Mouse (Mus musculus): ENCODE results near the gene Cyp2u1. TPM values are rescaled to one million over a fixed set of nuclear protein-coding genes. Genes with fewer than 3 reads are reported as not detected.

Gene Cyp2u1
- total RNA-seq, 2 experiments from 2014 or later = 15.9 to 17.5 TPM

- DNase-seq (ENCODE audit: extremely low spot score in 1 of 2, low spot score in 1 of 2) = no peak
Observed at GRCm38 (mm10) chr3:131260418-131260817, 42.6 kb downstream of the Cyp2u1 start.

DNA sequence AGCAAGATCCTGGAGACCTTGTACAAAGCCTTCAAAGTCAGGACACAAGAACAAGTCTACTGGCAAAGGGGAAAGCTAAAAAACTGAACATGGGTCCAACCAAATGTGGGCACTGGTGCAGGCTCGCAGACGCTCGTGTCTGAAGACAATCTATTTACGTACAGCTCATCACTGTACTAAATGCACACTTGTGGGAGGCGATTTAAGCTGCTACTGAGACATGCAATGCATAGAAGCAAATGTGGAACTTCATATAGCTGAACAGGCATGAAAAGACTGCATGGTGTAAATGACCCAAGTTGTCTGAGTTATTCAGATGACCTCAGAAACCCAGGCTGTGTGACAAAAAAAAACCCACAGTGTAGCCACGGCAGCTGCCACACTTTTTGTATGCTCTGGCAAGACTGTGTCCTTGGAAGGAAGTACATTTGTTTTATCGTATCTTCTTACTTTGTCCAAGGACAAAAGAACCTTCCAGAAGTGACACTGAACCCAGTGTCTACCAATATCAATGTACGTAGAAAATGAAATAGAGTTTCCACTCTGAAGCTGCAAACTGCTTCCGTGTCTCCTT is 43.5 kb downstream of the Cyp2u1 start:
- DNase-seq (ENCODE audit: extremely low spot score in 1 of 2, low spot score in 1 of 2) = no peak

DNA sequence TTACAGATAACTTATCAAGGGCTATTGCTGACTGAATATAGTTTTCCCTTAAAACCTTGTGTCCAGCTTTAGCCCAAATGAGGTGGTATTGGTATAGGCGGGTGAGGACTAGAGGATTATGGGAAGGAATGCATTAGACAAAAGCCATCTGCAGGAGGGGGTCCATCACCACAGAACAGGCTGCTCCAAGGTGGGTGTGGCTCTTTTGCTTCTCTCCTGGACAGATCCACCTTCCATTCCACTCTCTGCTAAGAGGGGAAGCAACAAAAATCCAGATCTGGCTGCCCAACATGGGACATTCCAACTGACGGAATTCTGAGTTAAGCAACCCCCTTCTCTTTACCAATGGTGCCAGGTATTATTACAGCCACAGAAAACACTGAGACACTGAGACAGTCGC is 44.1 kb downstream of the Cyp2u1 start:
- no peak for DNase-seq (ENCODE audit: extremely low spot score in 1 of 2, low spot score in 1 of 2)

GRCm38 (mm10) chr3:131255399-131255981 is 47.5 kb downstream of the Cyp2u1 start:
- DNase-seq (ENCODE audit: extremely low spot score in 1 of 2, low spot score in 1 of 2) = no peak

DNA sequence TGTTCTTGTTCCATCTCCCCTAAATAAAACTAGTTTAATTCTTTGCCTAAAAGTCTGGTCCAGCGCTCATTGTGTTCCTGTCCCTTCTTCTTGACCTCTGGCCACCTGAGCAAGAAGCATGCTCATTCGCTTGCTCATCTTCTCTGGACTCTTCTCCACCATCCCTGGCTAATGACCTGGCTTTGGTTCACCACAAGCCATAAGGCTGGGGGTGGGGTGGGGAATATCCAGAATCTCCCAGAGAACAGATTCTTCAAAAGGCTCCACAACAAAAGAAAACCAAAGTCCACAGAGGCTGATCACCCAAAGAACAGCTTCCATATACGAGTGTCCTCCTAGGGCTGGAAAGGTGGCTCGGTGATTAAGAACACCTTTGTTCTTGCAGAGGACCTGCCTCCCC is 48.0 kb downstream of the Cyp2u1 start:
- no peak for DNase-seq (ENCODE audit: extremely low spot score in 1 of 2, low spot score in 1 of 2)

GRCm38 (mm10) chr3:131251601-131252000 is 51.4 kb downstream of the Cyp2u1 start:
- DNase-seq (ENCODE audit: extremely low spot score in 1 of 2, low spot score in 1 of 2) = no peak

DNA sequence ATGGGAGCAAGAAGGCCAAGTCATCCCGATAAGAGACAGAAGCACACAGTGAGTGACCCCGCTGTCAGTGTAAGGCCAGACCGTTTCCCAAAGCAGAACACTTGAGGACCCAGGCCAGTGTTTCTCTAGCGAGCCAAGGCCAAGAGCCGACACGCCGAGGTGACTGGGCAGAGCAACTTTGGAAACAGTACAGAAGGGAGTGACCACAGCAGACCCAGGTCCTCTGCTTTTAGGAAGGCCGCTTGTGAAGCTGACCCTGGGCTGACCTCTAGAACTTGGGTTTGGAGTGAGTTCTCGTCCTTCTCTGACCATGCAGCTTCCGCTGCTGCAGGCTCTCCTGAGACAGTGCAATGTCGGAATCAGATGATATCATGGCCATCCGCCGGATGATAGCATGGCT is 52.0 kb downstream of the Cyp2u1 start:
- DNase-seq (ENCODE audit: extremely low spot score in 1 of 2, low spot score in 1 of 2) = no peak

- no peak for DNase-seq (ENCODE audit: extremely low spot score in 1 of 2, low spot score in 1 of 2)
Observed at GRCm38 (mm10) chr3:131250283-131250682, 52.7 kb downstream of the Cyp2u1 start.

- no peak for DNase-seq (ENCODE audit: extremely low spot score in 1 of 2, low spot score in 1 of 2)
Observed at GRCm38 (mm10) chr3:131248444-131248843, 54.6 kb downstream of the Cyp2u1 start.

DNA sequence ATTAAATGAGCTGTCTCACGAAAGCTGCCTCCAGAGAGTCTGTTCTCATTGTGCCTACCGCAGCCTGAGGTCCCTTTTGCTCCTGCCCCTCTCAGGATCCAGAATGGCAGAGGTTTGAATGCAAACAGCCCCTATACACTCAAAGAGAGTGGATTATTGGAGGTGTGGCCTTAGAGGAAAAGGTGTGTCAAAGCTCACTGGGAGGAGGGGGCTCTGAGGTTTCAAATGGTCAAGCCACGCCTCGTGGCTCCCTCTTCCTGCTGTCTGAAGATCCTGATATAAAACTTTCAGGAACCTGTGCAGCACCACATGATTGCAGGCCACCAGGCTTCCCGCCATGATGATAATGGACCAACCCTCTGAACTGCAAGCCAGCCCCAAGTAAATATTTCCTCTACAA is 55.2 kb downstream of the Cyp2u1 start:
- DNase-seq (ENCODE audit: extremely low spot score in 1 of 2, low spot score in 1 of 2) = no peak

DNA sequence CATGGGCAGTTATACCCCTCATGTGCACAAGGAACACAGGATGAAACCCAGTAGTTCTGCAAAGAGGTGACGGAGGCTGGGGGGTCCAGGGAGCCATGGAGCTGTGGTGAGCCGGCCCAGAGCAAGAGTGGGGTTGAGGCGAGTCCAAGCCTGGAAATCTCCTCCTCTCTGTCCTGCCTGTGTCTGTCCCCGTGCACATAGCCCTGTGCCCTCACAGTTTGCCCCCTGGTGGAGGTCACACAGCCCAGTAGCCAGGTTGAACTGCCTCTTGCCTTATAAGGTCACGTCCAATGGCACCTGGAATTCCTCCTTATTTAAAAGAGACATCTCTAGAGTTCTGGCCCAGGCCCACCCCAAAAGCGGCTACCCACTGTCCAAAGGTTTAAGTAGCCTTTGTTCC is 55.6 kb downstream of the Cyp2u1 start:
- no peak for DNase-seq (ENCODE audit: extremely low spot score in 1 of 2, low spot score in 1 of 2)

DNA sequence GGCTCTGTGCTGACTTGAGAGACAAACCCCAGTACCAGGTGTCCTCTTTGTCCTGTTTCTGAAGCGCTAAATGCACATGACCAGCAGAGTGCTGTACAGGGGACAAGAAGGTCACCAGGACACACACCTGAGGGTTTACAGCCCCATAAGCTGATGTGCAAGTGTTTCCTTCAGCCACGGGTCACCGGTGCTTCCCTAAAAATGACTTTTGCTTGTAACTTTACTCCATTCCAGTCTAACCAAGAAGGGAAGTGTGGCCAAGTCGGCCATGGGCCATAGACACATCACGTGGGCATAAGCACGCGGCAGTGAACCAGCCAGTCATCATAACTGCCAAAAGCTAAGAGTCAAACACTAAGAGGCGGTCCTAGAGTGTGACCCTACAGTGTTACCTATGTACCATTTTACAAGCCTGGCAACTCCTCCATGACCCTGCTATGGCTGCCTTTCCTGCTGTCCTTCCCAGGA is 56.4 kb downstream of the Cyp2u1 start:
- DNase-seq (ENCODE audit: extremely low spot score in 1 of 2, low spot score in 1 of 2) = no peak

DNA sequence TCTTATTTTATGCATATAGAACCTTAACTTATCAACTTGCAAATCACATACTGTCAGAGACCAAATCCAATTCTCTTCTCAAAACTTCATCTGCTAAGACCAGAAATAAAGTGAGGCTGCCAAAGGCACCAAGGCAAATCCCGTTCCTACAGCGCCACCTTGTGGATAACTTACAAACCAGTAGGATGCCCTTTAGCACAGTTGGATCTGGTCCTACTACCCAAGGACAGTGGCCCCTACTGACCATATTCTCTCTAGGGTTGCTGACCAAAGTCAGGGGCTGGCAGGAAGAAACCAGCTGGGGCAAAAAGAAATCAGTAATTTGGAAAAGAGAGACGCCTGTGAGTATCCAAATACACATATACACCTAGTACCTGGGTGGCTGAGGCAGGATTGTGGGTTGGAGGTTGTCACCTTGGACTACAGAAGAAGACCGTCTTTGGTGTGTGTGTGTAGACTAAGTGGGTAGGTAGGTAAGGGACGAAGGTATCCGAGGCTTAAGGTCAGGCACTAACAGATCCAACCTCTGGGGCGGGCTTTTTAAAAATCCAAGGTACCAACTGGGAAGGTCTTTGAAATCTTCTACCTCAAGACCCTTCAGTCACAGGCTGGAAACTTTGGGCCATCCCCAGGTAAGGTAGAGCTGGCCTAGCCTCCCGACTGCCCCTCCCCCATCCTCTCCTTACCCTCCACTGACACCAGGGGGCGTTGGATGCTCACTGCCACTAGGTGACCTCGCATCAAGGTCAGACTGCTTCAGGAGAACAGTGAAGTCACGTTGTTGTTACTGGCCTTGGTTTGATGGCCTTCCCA is 57.1 kb downstream of the Cyp2u1 start:
- DNase-seq (ENCODE audit: extremely low spot score in 1 of 2, low spot score in 1 of 2) = peak; percentile 29 to 65

Other genes starting within 250 kb of the Cyp2u1 start
- gene Lef1, start 192.8 kb downstream of the Cyp2u1 start, total RNA-seq (2021) = 1 to 10 TPM; 5.4 to 5.8 TPM
- gene Hadh, start 31.1 kb downstream of the Cyp2u1 start, total RNA-seq (2021) = 10 to 100 TPM; 23.1 to 24.6 TPM
- 1 to 10 TPM; 3.4 to 5.8 TPM for gene Sgms2, start 188.2 kb upstream of the Cyp2u1 start, total RNA-seq (2021)

Measured in layer of hippocampus, postnatal 25 days (tissue).